Mouse (Mus musculus): ENCODE data around the gene Mthfd1l. TPM values are rescaled to one million over a fixed set of nuclear protein-coding genes. Genes with fewer than 3 reads are reported as not detected.

Mthfd1l gene
- polyA plus RNA-seq, 1 experiment = 12.5 TPM

- Histone ChIP-seq H3K4me3 (replicated peaks; ENCODE audit: insufficient read depth, low read depth, low read length) (no peak overlapping the region), H3K4me1 (ENCODE audit: control insufficient read depth, insufficient read depth, low read length) (peaks cover 18% of the 10 kb centered on the region), H3K27ac (ENCODE audit: insufficient read depth, low read length) (no peak overlapping the region), H3K27me3 (ENCODE audit: control insufficient read depth, insufficient read depth, low read length) (no peaks in the 10 kb centered on the region)
- 92% methylated on average over 4 of the region's 4 CpGs for WGBS
- DNase-seq = no peak
- TF ChIP-seq CTCF (IDR thresholded peaks at IDR 0.05; ENCODE audit: borderline replicate concordance, insufficient read depth, low read depth, low read length) (no peak), POLR2A (IDR thresholded peaks at IDR 0.05; ENCODE audit: borderline replicate concordance, insufficient read depth, low read length) (no peak)
Observed at GRCm38 (mm10) chr10:4050236-4050635, 77.3 kb downstream of the Mthfd1l start.

- TF ChIP-seq CTCF (IDR thresholded peaks at IDR 0.05; ENCODE audit: borderline replicate concordance, insufficient read depth, low read depth, low read length) (no peak), POLR2A (IDR thresholded peaks at IDR 0.05; ENCODE audit: borderline replicate concordance, insufficient read depth, low read length) (no peak)
- Histone ChIP-seq H3K4me1 (ENCODE audit: control insufficient read depth, insufficient read depth, low read length) (peaks cover 18% of the 10 kb centered on the region), H3K27ac (ENCODE audit: insufficient read depth, low read length) (peak overlapping the region; percentile 94), H3K27me3 (ENCODE audit: control insufficient read depth, insufficient read depth, low read length) (no peaks in the 10 kb centered on the region), H3K4me3 (replicated peaks; ENCODE audit: insufficient read depth, low read depth, low read length) (no peak overlapping the region)
- whole genome bisulfite sequencing = 66% methylated on average over 4 of the region's 4 CpGs
- DNase-seq = peak in 1 of 2 experiments; percentile 50
Observed at GRCm38 (mm10) chr10:4052711-4053110, 79.8 kb downstream of the Mthfd1l start.

- peak overlapping the region; percentile 94 for H3K27ac ChIP-seq (ENCODE audit: insufficient read depth, low read length)
Observed at GRCm38 (mm10) chr10:4053278-4054061, 80.6 kb downstream of the Mthfd1l start.

GRCm38 (mm10) chr10:4054589-4054988, 81.7 kb downstream of the Mthfd1l start:
- TF ChIP-seq CTCF (IDR thresholded peaks at IDR 0.05; ENCODE audit: borderline replicate concordance, insufficient read depth, low read depth, low read length) (no peak), POLR2A (IDR thresholded peaks at IDR 0.05; ENCODE audit: borderline replicate concordance, insufficient read depth, low read length) (no peak)
- WGBS = 89% methylated on average over 1 of the region's 1 CpGs
- no peaks in the 10 kb centered on the region for H3K27me3 ChIP-seq (ENCODE audit: control insufficient read depth, insufficient read depth, low read length)
- no peak overlapping the region for H3K4me3 ChIP-seq (replicated peaks; ENCODE audit: insufficient read depth, low read depth, low read length)
- no peak for DNase-seq
- peak overlapping the region; percentile 95; the same call in 1 of the 2 replicates for H3K27ac ChIP-seq (ENCODE audit: insufficient read depth, low read length)
- peaks cover 18% of the 10 kb centered on the region for H3K4me1 ChIP-seq (ENCODE audit: control insufficient read depth, insufficient read depth, low read length)

More at GRCm38 (mm10) chr10:4053278-4054061, 80.6 kb downstream of the Mthfd1l start:
- no peaks in the 10 kb centered on the region for H3K27me3 ChIP-seq (ENCODE audit: control insufficient read depth, insufficient read depth, low read length)
- DNase-seq = peak; percentile 90 to 93
- 9% methylated on average over 19 of the region's 19 CpGs for WGBS
- peak overlapping the region; percentile 10 for H3K4me3 ChIP-seq (replicated peaks; ENCODE audit: insufficient read depth, low read depth, low read length)
- peaks cover 18% of the 10 kb centered on the region for H3K4me1 ChIP-seq (ENCODE audit: control insufficient read depth, insufficient read depth, low read length)
- TF ChIP-seq CTCF (IDR thresholded peaks at IDR 0.05; ENCODE audit: borderline replicate concordance, insufficient read depth, low read depth, low read length) = no peak
- peak; percentile 16; the same call in 1 of the 2 replicates for TF ChIP-seq POLR2A (IDR thresholded peaks at IDR 0.05; ENCODE audit: borderline replicate concordance, insufficient read depth, low read length)

GRCm38 (mm10) chr10:4057397-4057796, 84.5 kb downstream of the Mthfd1l start:
- Histone ChIP-seq H3K4me1 (ENCODE audit: control insufficient read depth, insufficient read depth, low read length) (peaks cover 14% of the 10 kb centered on the region), H3K27ac (ENCODE audit: insufficient read depth, low read length) (no peak overlapping the region), H3K4me3 (replicated peaks; ENCODE audit: insufficient read depth, low read depth, low read length) (no peak overlapping the region), H3K27me3 (ENCODE audit: control insufficient read depth, insufficient read depth, low read length) (no peaks in the 10 kb centered on the region)
- TF ChIP-seq POLR2A (IDR thresholded peaks at IDR 0.05; ENCODE audit: borderline replicate concordance, insufficient read depth, low read length) (no peak), CTCF (IDR thresholded peaks at IDR 0.05; ENCODE audit: borderline replicate concordance, insufficient read depth, low read depth, low read length) (no peak)
- over 99% methylated on average over 3 of the region's 3 CpGs for WGBS
- no peak for DNase-seq

GRCm38 (mm10) chr10:4057832-4058231, 84.9 kb downstream of the Mthfd1l start:
- no peak for DNase-seq
- 87% methylated on average over 5 of the region's 5 CpGs for WGBS
- no peak for TF ChIP-seq CTCF (IDR thresholded peaks at IDR 0.05; ENCODE audit: borderline replicate concordance, insufficient read depth, low read depth, low read length)
- no peak for TF ChIP-seq POLR2A (IDR thresholded peaks at IDR 0.05; ENCODE audit: borderline replicate concordance, insufficient read depth, low read length)

GRCm38 (mm10) chr10:4061071-4061987, 88.4 kb downstream of the Mthfd1l start:
- no peak overlapping the region for H3K27ac ChIP-seq (ENCODE audit: insufficient read depth, low read length)
- H3K27me3 ChIP-seq (ENCODE audit: control insufficient read depth, insufficient read depth, low read length) = no peaks in the 10 kb centered on the region
- 94% methylated on average over 11 of the region's 11 CpGs for WGBS
- no peak for DNase-seq
- TF ChIP-seq POLR2A (IDR thresholded peaks at IDR 0.05; ENCODE audit: borderline replicate concordance, insufficient read depth, low read length) (no peak), CTCF (IDR thresholded peaks at IDR 0.05; ENCODE audit: borderline replicate concordance, insufficient read depth, low read depth, low read length) (no peak)
- H3K4me1 ChIP-seq (ENCODE audit: control insufficient read depth, insufficient read depth, low read length) = peaks cover 12% of the 10 kb centered on the region
- no peak overlapping the region for H3K4me3 ChIP-seq (replicated peaks; ENCODE audit: insufficient read depth, low read depth, low read length)

More at GRCm38 (mm10) chr10:4057832-4058231, 84.9 kb downstream of the Mthfd1l start:
- no peaks in the 10 kb centered on the region for H3K27me3 ChIP-seq (ENCODE audit: control insufficient read depth, insufficient read depth, low read length)
- H3K27ac ChIP-seq (ENCODE audit: insufficient read depth, low read length) = no peak overlapping the region
- H3K4me1 ChIP-seq (ENCODE audit: control insufficient read depth, insufficient read depth, low read length) = peaks cover 13% of the 10 kb centered on the region
- H3K4me3 ChIP-seq (replicated peaks; ENCODE audit: insufficient read depth, low read depth, low read length) = no peak overlapping the region
